Mouse (Mus musculus) heart, adult 2 months (tissue): Measurements from ENCODE around the gene Slc25a12.

Experiments used
- CTCF ChIP-seq: fragments of 200-600 bp; IDR thresholded peaks from 2 replicates; pipeline ENCODE4 v1.8.1; 2022; ENCODE audit warnings: antibody characterized with exemption, mild to moderate bottlenecking, moderate library complexity
- EP300 ChIP-seq: fragments of 200-500 bp; IDR thresholded peaks from 2 replicates; pipeline ENCODE4 v1.6.1; 2011; ENCODE audit warnings: low read depth, low read length, control low read depth; ENCODE audit not compliant: insufficient read depth
- POLR2A ChIP-seq: fragments of 200-500 bp; IDR thresholded peaks from 2 replicates; pipeline ENCODE4 v1.6.1; 2011; ENCODE audit warnings: mild to moderate bottlenecking, low read depth, low read length, control low read depth; ENCODE audit not compliant: insufficient read depth

DNA sequence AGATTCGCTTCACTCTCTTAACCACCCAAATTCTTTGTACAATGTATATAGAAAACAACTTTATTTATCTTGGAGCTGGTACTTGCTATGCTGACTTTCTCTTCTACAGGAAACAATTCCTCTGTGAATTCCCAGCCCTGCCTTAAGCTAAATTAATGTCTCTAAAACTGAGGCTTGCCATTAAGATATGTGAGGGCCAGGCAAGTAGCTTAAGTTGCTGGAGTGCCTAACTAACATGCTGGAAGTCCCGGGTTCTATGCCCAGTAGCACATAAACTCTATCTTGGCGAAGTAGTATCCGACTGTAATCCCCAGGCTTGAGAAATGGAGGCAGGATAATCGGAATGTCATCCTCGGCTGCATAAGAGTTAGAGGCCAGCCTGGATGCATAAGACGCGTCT is 537 bp upstream of the Slc25a12 start:
- no peak for TF ChIP-seq CTCF
- no peak for TF ChIP-seq POLR2A
- TF ChIP-seq EP300: no peak
